Mouse (Mus musculus): ENCODE data around the gene Agtpbp1. TPM values are rescaled to one million over a fixed set of nuclear protein-coding genes. Genes with fewer than 3 reads are reported as not detected.

Agtpbp1 gene
- total RNA-seq, 2 experiments from 2014 or later: 13.6 to 35.5 TPM

DNA sequence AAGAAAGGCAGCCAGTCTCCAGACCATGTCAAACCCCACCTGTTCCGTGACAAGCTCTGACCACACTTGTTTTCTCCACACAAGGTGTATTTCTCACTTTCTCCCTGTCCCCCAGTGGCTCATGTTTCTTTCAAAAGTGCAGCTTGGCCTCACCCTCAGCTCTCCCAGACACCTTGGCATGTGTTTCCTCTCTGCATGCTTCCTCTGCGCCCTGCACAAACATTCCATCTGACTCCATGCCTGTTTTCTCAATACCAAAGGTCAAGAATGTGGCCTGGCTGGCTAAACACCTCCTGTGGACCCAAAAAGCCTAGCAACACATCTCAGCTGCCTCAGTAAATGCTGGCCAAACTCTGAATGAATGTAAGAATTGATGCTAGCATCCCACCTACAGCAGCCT, 132.0 kb downstream of the Agtpbp1 start:
- ATAC-seq (replicated peaks; ENCODE audit: low FRiP score, poor library complexity, severe bottlenecking): no peak

DNA sequence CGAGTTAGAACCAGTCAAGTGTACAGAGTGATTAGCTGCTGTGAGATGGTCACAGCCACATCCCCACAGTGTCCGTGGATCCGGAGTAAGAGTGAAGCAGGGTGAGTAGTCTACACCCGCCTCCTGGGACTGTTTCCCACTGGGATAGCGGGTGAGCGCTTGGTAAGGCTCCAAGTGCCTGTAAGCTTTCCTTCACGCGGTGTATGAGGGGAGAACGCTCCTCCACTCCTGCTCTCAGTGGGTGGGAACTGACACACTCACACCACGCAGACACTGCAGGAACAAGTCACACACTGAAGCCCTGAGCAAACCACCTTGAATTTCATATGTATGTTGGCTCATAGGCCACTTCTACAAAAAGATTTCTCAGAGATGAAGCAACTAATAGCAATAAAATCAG, 134.2 kb downstream of the Agtpbp1 start:
- no peak for ATAC-seq (replicated peaks; ENCODE audit: low FRiP score, poor library complexity, severe bottlenecking)

DNA sequence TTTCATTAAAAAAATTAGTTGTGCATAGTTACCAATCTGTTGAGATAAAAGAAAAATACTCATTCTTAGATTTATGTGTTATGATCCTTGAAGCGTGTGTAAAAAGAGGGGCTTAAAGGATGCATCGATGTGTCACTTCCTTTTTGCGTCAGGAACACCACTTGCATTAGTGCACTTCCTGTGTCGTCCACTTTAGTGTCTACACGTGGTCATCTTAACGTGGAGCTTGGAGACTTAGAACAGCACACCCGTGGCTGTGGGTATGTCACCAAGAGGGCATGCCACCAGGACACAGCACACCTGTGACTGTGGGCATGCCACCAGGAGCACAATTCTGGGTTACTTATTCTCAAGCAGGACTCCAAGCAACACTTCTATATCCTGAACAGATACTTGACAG, 137.9 kb downstream of the Agtpbp1 start:
- ATAC-seq (replicated peaks; ENCODE audit: low FRiP score, poor library complexity, severe bottlenecking): no peak

DNA sequence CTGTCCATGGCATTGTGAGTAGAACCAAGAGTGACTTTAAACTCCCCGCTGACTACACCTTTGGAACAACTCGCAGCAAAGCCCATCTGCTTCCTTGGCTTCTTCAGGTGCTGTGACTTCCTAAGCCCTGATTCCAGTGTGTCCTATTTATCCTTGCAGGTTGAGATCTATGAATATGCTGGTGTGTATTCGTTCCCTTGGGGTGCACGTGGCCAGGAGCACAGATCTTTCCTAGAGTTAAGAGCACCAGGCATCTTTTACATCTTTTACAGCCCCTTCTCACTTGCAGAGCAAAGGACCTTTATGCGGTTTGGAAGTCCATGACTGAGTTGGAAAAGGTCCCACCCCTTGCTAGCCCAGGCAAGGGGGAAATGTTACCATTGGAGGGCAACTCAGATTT, 139.8 kb downstream of the Agtpbp1 start:
- no peak for ATAC-seq (replicated peaks; ENCODE audit: low FRiP score, poor library complexity, severe bottlenecking)

DNA sequence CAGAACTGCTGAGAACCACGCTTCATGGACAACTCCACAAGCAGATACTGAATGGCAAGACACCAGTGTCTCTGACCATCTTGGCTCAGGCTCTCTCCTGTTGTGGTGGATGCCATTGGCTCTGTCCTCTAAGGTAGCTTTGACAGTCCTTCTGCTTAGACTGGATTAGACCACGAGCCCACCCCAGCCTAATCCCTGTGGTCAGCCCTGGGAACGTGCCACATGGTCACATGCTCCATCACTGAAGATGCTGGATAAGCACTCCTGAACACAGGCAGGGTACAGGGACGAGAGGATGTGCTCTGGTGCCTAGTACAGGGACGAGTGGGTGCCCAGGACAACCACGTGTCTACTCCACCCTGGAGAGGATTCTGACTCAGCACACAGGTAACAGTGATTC, 140.7 kb downstream of the Agtpbp1 start:
- ATAC-seq (replicated peaks; ENCODE audit: low FRiP score, poor library complexity, severe bottlenecking): no peak

DNA sequence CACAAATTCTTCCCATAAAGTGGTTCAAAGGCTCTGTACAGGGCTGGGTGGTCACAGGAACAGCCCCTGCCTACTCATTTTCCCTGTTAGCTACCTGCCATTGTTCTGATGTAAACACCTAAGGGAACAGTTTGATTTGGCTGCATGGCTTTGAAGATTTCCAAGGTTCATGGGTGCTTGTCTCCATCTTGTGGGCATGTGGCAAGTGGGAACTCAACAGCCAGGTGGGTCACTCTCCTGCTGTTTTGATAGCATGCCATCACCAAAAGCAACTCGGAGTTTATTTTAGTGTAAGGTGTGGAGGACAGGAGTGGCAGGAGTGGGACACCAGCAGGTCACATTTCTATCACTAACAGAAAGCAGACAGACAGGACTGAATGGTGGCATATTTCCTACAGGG, 145.3 kb downstream of the Agtpbp1 start:
- no peak for ATAC-seq (replicated peaks; ENCODE audit: low FRiP score, poor library complexity, severe bottlenecking)

DNA sequence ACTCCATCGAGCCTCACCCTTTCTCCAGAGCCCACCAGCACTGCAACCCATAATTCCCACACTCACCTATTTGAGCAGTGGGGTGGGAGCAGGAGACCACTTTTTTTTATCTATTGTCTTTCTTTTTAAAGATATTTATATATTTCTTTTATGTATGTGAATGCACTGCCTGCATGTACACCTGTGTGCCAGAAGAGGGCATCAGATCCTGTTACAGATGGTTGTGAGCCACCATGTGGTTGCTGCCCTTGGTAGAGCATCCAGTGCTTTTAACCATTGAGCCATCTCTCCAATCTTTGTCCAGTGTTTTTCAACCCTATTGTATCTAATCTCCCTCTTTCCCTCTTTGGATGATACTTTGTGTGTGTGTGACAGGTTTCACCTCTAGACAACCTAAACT, 150.5 kb downstream of the Agtpbp1 start:
- ATAC-seq (replicated peaks; ENCODE audit: low FRiP score, poor library complexity, severe bottlenecking): no peak

DNA sequence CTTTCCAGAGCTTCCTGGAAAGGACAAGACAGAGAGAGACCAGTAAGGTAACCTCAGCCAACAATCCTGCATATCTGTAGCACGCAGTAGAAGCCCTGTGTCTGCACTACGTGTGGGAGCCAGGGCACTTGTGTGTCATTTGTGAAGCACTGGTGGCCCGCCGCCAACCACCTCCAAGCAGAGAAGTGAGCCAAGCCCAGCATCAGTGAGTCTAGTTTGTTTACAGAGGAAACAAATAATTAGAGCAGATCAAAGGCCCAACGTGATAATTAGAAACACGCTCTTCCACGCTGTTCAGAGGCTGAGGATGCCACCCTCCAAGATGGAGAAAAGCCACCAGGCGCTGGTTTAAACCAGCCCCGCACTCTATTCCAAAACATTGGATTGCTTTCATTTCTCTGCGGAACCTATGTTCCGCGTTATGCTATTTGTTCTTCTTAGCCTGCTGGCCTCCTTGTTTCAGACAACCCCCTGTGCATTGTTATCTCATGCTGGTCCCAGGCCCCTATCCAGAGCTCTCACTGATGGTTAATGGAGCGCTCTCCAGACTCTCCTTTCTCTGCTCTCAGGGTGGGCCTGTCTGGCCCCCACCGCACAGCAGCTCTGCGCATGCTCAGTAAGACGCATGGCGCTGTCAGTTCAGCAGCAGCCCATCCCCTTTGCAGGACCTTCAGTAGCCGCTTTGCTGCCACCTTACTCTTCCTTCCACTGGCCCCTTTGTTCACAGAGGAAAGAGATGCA, 153.7 kb downstream of the Agtpbp1 start:
- ATAC-seq (replicated peaks; ENCODE audit: low FRiP score, poor library complexity, severe bottlenecking): no peak

DNA sequence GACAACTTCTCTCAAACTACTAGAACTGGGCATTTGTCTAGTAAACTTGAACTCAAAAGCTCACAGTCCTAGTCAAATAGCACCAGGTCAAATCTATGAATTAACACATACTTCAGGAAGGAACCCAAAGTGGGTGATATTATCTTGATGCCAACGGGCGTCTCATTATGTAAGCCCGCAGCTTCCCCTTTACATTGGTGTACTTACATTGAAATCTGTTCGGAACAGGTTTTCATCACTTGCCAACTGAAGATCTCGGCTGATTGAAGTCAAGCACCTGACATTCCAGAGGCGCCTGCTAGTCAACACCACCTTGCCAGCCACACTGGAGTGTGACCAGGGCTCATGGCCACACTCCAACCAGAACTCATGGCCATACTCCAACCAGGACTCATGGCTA, 155.7 kb downstream of the Agtpbp1 start:
- no peak for ATAC-seq (replicated peaks; ENCODE audit: low FRiP score, poor library complexity, severe bottlenecking)

DNA sequence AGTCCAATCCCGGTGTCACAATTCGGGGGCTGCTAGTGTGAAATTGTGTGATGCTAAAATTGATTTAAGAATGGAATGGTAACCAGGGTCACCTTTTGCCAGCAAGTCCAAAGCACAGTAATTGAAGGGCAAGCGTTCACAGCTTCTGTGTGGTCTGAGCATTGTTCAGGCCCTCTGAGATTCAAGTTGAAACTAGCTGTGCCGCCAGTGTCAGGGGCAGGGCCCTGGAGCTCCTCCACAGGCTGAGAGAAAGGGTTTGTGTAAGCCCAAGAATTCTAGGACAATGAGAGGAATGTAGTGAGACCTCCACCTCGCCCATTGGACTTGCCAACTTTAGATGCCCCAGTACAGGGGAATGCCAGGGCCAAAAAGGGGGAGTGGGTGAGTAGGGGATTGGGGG, 161.2 kb downstream of the Agtpbp1 start:
- no peak for ATAC-seq (replicated peaks; ENCODE audit: low FRiP score, poor library complexity, severe bottlenecking)

DNA sequence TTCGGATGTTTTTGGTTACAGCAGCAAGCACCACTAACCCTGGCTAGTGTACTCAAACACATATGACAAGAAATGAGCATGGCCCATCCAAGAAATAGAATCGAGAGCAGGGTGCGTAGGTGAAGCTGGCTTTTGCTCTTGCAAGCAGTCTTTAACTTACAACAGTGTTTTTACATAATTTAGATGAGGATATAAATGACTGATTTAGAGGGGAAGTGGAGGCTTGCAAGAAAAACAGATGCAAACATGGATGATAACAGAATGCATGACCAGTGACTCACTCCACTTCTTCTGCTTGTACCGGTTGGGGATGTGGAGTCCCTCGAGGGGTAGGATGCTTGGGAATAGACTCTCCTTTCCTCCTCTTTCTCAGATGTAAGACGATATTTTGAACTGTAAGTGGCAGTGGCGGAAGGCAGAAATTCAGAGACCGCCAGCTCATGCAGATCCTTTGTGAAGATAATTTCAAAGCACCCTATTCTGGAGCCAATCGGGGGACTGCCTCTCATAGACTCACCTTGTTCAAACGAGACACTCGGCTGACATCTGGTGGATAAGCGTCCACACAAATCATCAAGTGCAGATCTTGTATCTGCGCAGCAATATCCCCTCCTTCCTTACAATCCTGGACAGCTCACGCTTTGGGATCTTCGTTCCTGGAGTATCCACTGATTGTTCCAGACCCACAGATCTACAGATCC, 168.3 kb downstream of the Agtpbp1 start:
- ATAC-seq (replicated peaks; ENCODE audit: low FRiP score, poor library complexity, severe bottlenecking): no peak

DNA sequence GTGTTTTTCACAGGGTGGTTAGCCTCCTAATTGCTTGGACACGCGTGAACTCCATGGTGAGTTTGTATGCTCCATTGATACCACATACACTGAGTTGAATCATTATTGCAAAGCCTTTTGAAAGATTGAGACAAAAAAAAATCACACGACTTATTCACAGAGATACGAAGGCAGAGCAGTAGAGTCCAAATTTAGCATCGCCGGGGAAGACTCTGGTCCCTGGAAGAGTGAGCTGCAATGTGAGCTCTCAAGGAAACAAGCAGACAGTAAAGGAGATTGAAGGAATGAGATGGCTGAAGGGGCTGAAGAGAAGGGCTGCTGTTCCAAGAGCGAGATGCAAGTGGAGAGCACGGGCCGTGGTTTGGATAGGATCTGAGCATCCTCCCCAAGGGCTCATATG, 171.1 kb downstream of the Agtpbp1 start:
- ATAC-seq (replicated peaks; ENCODE audit: low FRiP score, poor library complexity, severe bottlenecking): no peak

DNA sequence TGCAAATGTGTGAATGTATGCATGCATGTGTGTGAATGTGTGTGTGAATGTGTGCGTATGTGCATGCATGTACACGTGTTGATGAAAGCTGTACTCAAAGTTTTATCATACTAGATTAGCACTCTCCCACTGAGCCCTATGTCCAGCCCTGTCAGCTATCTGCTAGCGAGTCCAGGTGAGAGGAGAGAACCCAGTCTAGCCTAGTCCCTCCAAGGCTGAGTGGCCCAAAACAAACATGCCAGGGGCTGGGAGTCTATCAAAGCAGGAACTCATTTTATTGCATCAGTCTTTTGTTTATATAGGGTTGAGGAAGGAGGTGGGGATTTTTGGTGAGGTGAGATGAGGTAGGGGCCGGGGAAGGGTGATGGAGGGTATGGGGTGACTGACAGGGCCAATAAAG, 172.4 kb downstream of the Agtpbp1 start:
- no peak for ATAC-seq (replicated peaks; ENCODE audit: low FRiP score, poor library complexity, severe bottlenecking)

DNA sequence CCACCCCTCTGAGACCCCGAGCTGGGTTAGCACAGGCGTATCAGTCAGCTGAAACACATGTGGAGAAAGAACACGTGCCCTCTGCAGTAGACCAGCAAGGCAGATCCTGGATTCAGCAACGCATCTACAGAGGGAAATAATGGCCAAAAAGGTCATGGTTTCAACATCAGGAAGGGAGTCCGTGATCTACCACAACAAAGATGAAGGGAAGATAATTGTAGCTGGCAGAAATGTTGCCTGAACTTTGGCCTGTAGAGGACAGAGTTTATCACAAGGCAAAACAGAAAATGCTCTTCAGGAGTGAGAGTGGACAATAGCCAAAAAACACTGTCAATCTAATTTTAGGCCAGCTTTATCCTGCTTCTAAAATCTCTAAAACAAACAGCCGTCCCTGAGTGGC, 177.8 kb downstream of the Agtpbp1 start:
- no peak for ATAC-seq (replicated peaks; ENCODE audit: low FRiP score, poor library complexity, severe bottlenecking)

DNA sequence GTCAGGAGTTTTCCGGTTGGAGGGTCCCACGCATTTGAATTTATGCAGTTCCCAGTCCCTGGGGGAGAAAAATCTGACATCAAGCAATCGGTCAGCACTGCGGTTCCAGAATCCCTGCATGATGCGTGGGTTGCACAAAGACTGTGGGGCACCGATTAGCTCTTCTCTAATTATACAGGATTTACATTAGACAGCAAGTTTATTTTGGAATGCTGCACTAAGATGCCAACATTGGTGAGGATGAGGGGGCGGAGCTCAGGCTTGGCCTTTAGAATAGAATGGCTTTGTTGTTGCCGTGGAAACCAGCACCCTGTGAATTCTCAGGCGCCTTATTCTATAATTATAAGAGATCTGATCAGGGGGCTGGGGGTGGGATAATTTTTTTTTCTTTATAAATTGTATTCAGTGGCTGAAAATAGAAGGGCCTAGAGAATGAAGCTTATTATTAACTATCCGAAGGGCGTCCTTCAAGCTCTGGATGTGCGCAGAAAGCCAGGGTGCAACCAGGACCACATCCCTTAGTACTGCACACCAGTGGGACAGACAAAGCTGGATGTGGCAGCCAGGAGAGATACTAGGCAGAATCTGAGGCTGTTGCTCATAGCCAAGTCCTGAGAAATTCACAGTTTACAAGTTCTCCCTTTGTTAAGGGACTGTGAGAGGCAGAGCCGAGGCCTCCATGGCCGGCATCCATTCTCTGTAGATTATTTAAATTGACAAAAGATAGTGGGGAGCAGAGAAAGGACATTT, 182.8 kb downstream of the Agtpbp1 start:
- no peak for ATAC-seq (replicated peaks; ENCODE audit: low FRiP score, poor library complexity, severe bottlenecking)

DNA sequence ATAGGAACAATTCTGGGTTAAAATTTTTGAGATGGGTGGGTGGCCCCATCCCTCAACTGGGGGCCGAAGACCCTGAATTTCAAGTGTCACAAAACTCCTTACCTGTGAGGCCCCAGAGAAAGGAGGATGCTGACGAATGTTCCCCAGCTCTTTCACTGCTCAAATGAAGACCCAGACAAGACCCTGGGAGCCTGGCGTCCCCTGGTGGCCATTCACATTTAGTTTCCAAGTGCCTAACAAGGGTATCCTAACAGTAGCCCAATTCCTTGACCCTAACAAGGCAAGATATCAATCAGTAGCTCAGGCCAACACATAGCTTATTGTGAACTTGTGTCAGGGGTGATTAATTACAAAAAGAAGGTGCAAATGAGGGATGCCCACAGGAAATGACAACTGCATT, 187.5 kb downstream of the Agtpbp1 start:
- no peak for ATAC-seq (replicated peaks; ENCODE audit: low FRiP score, poor library complexity, severe bottlenecking)

Other genes starting within 250 kb of the Agtpbp1 start
- gene Naa35, start within 50 bp of the Agtpbp1 start, total RNA-seq (2015; ENCODE audit: low replicate concordance): 9.4 and 44.6 TPM in 2 replicates
- 17.1 and 31.0 TPM in 2 replicates for gene Naa35, start within 50 bp of the Agtpbp1 start, total RNA-seq (2017; ENCODE audit: low replicate concordance)
- gene Golm1, start 90.6 kb upstream of the Agtpbp1 start, total RNA-seq (2015; ENCODE audit: low replicate concordance): 13.4 and 16.1 TPM in 2 replicates
- gene Golm1, start 90.6 kb upstream of the Agtpbp1 start, total RNA-seq (2017; ENCODE audit: low replicate concordance): 21.4 and 25.2 TPM in 2 replicates
- gene 4921517D22Rik, start 108.9 kb upstream of the Agtpbp1 start, total RNA-seq (2015; ENCODE audit: low replicate concordance): not detected in 2 replicates
- not detected in 2 replicates for gene 4921517D22Rik, start 108.9 kb upstream of the Agtpbp1 start, total RNA-seq (2017; ENCODE audit: low replicate concordance)
- not detected in 2 replicates for gene Spata31d1a, start 125.1 kb upstream of the Agtpbp1 start, total RNA-seq (2015; ENCODE audit: low replicate concordance)
- gene Spata31d1a, start 125.1 kb upstream of the Agtpbp1 start, total RNA-seq (2017; ENCODE audit: low replicate concordance): not detected in 2 replicates
- not detected in 2 replicates for gene Spata31d1b, start 127.1 kb upstream of the Agtpbp1 start, total RNA-seq (2015; ENCODE audit: low replicate concordance)
- gene Spata31d1b, start 127.1 kb upstream of the Agtpbp1 start, total RNA-seq (2017; ENCODE audit: low replicate concordance): not detected in 2 replicates
- gene Spata31d1d, start 146.5 kb upstream of the Agtpbp1 start, total RNA-seq (2015; ENCODE audit: low replicate concordance): not detected in 2 replicates
- 0.26 TPM in 1 of 2 replicates, not detected in the other for gene Spata31d1d, start 146.5 kb upstream of the Agtpbp1 start, total RNA-seq (2017; ENCODE audit: low replicate concordance)
- gene 1700014D04Rik, start 161.5 kb upstream of the Agtpbp1 start, total RNA-seq (2015; ENCODE audit: low replicate concordance): 0.77 TPM in 1 of 2 replicates, not detected in the other
- 0.42 and 4.8 TPM in 2 replicates for gene 1700014D04Rik, start 161.5 kb upstream of the Agtpbp1 start, total RNA-seq (2017; ENCODE audit: low replicate concordance)
- 667 and 741 TPM in 2 replicates for gene Isca1, start 184.6 kb upstream of the Agtpbp1 start, total RNA-seq (2015; ENCODE audit: low replicate concordance)
- 673 and 742 TPM in 2 replicates for gene Isca1, start 184.6 kb upstream of the Agtpbp1 start, total RNA-seq (2017; ENCODE audit: low replicate concordance)
- not detected in 2 replicates for gene Gm49354, start 197.0 kb upstream of the Agtpbp1 start, total RNA-seq (2015; ENCODE audit: low replicate concordance)
- gene Gm49354, start 197.0 kb upstream of the Agtpbp1 start, total RNA-seq (2017; ENCODE audit: low replicate concordance): 254 and 1,206 TPM in 2 replicates
- 557 and 663 TPM in 2 replicates for gene Tut7, start 237.9 kb upstream of the Agtpbp1 start, total RNA-seq (2015; ENCODE audit: low replicate concordance)
- gene Tut7, start 237.9 kb upstream of the Agtpbp1 start, total RNA-seq (2017; ENCODE audit: low replicate concordance): 973 and 1,053 TPM in 2 replicates

Measured in erythroblast, adult 5-6 weeks (primary cell).